Mouse (Mus musculus): ENCODE measurements around the gene Xlr5b. TPM values are rescaled to one million over a fixed set of nuclear protein-coding genes. Genes with fewer than 3 reads are reported as not detected.

Gene Xlr5b
- polyA plus RNA-seq, 1 experiment from 2014 or later, result not detected

Other genes starting within 250 kb of the Xlr5b start
- 106 and 107 TPM in 2 replicates for gene Cetn2, start 230.4 kb upstream of the Xlr5b start, polyA plus RNA-seq (2014; fragmentation: Nextera tagmentation; extraction: Ambion mirVana)
- 32.9 and 33.9 TPM in 2 replicates for gene Nsdhl, start 230.2 kb upstream of the Xlr5b start, polyA plus RNA-seq (2014; fragmentation: Nextera tagmentation; extraction: Ambion mirVana)
- 4.7 and 4.8 TPM in 2 replicates for gene Zfp185, start 161.5 kb upstream of the Xlr5b start, polyA plus RNA-seq (2014; fragmentation: Nextera tagmentation; extraction: Ambion mirVana)
- not detected in 2 replicates for gene Pnma5, start 111.7 kb upstream of the Xlr5b start, polyA plus RNA-seq (2014; fragmentation: Nextera tagmentation; extraction: Ambion mirVana)
- 0.07 and 0.15 TPM in 2 replicates for gene Pnma3, start 84.0 kb upstream of the Xlr5b start, polyA plus RNA-seq (2014; fragmentation: Nextera tagmentation; extraction: Ambion mirVana)
- gene Xlr4a, start 66.3 kb upstream of the Xlr5b start, polyA plus RNA-seq (2014; fragmentation: Nextera tagmentation; extraction: Ambion mirVana), result 0.43 and 1.5 TPM in 2 replicates
- 3.5 and 3.7 TPM in 2 replicates for gene Xlr3a, start 51.7 kb upstream of the Xlr5b start, polyA plus RNA-seq (2014; fragmentation: Nextera tagmentation; extraction: Ambion mirVana)
- gene Gm14685, start 31.7 kb upstream of the Xlr5b start, polyA plus RNA-seq (2014; fragmentation: Nextera tagmentation; extraction: Ambion mirVana), result not detected in 2 replicates
- gene DXBay18, start 654 bp downstream of the Xlr5b start, polyA plus RNA-seq (2014; fragmentation: Nextera tagmentation; extraction: Ambion mirVana), result not detected in 2 replicates
- gene Spin2d, start 28.2 kb downstream of the Xlr5b start, polyA plus RNA-seq (2014; fragmentation: Nextera tagmentation; extraction: Ambion mirVana), result not detected in 2 replicates
- gene Xlr3b, start 43.4 kb downstream of the Xlr5b start, polyA plus RNA-seq (2014; fragmentation: Nextera tagmentation; extraction: Ambion mirVana), result 14.6 and 16.8 TPM in 2 replicates
- gene Xlr4b, start 65.5 kb downstream of the Xlr5b start, polyA plus RNA-seq (2014; fragmentation: Nextera tagmentation; extraction: Ambion mirVana), result 0.51 and 0.91 TPM in 2 replicates
- gene F8a, start 79.5 kb downstream of the Xlr5b start, polyA plus RNA-seq (2014; fragmentation: Nextera tagmentation; extraction: Ambion mirVana), result 7.5 and 9.2 TPM in 2 replicates
- not detected in 2 replicates for gene Xlr4c, start 94.3 kb downstream of the Xlr5b start, polyA plus RNA-seq (2014; fragmentation: Nextera tagmentation; extraction: Ambion mirVana)
- 0.12 and 0.17 TPM in 2 replicates for gene Xlr3c, start 116.6 kb downstream of the Xlr5b start, polyA plus RNA-seq (2014; fragmentation: Nextera tagmentation; extraction: Ambion mirVana)
- gene Xlr5a, start 144.2 kb downstream of the Xlr5b start, polyA plus RNA-seq (2014; fragmentation: Nextera tagmentation; extraction: Ambion mirVana), result not detected in 2 replicates
- gene Xlr5c, start 144.2 kb downstream of the Xlr5b start, polyA plus RNA-seq (2014; fragmentation: Nextera tagmentation; extraction: Ambion mirVana), result not detected in 2 replicates
- not detected in 2 replicates for gene Gm45015, start 188.0 kb downstream of the Xlr5b start, polyA plus RNA-seq (2014; fragmentation: Nextera tagmentation; extraction: Ambion mirVana)
- gene Zfp275, start 193.8 kb downstream of the Xlr5b start, polyA plus RNA-seq (2014; fragmentation: Nextera tagmentation; extraction: Ambion mirVana), result 21.6 and 24.9 TPM in 2 replicates
- gene Gm18336, start 249.9 kb downstream of the Xlr5b start, polyA plus RNA-seq (2014; fragmentation: Nextera tagmentation; extraction: Ambion mirVana), result not detected in 2 replicates